Mouse (Mus musculus): Measurements from ENCODE around the gene Npas2. TPM values are rescaled to one million over a fixed set of nuclear protein-coding genes. Genes with fewer than 3 reads are reported as not detected.

The Npas2 gene
- polyA plus RNA-seq, 1 experiment: 0.75 TPM

DNA sequence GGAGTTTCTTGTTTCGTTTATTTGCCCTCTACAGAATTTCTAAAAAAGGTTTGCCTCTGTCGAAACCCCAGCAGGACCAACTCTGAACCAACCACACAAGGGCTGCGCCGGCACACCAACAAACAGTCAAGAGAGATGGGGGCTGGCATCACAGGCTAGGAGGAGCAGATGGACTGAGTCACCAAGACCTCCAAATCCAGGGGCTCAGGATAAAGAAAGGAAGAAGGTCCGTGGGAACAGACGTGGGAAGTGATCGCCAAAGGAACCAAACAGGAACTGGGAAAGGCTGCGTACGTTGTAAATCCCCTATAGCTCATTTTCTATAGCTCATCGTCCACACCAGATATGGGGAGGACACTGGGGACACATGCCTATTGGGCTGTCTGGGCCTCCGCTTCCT, 13.7 kb upstream of the Npas2 start:
- no peaks in the 10 kb centered on the region for H3K36me3 ChIP-seq (ENCODE audit: control insufficient read depth, insufficient read depth, low read length, poor library complexity, severe bottlenecking)
- no peak for TF ChIP-seq EP300 (IDR thresholded peaks at IDR 0.05; ENCODE audit: insufficient read depth, low read depth, low read length)
- no peak for TF ChIP-seq CTCF (IDR thresholded peaks at IDR 0.05; ENCODE audit: low read depth, low read length)
- no peak for TF ChIP-seq POLR2A (IDR thresholded peaks at IDR 0.05; ENCODE audit: insufficient read depth, low read length)
- no peaks in the 10 kb centered on the region for H3K27me3 ChIP-seq (ENCODE audit: control insufficient read depth, insufficient read depth, low read length, poor library complexity, severe bottlenecking)
- peaks cover 4% of the 10 kb centered on the region for H3K9me3 ChIP-seq (replicated peaks; ENCODE audit: control insufficient read depth, insufficient read depth, low read length, poor library complexity, severe bottlenecking)
- H3K27ac ChIP-seq (ENCODE audit: insufficient read depth, low read length): no peak overlapping the region
- H3K4me3 ChIP-seq (ENCODE audit: low read depth, low read length): no peak overlapping the region
- no peak overlapping the region for H3K9ac ChIP-seq (ENCODE audit: low read depth, poor library complexity, severe bottlenecking)
- H3K4me1 ChIP-seq (ENCODE audit: control insufficient read depth, insufficient read depth, low read length): no peaks in the 10 kb centered on the region

DNA sequence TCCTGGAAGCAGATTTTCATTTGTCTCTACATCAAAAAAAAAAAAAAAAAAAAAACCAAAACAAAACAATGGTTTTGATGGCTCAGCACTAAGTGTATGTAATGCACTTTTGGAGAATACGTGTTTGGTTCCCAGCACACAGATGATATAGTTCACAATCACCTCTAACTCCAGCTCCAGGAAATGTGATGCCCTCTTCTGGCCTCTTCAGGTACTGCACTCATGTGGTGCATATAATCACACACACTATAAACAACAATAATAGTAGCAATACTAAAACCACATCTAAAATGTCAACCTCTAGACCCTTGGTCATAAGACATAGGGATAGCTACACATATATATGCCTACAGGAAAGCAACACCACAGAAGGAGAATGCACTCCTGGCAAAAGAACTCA, 13.0 kb upstream of the Npas2 start:
- Histone ChIP-seq H3K9me3 (replicated peaks; ENCODE audit: control insufficient read depth, insufficient read depth, low read length, poor library complexity, severe bottlenecking) (peaks cover 4% of the 10 kb centered on the region), H3K27ac (ENCODE audit: insufficient read depth, low read length) (no peak overlapping the region), H3K9ac (ENCODE audit: low read depth, poor library complexity, severe bottlenecking) (no peak overlapping the region), H3K4me3 (ENCODE audit: low read depth, low read length) (no peak overlapping the region), H3K27me3 (ENCODE audit: control insufficient read depth, insufficient read depth, low read length, poor library complexity, severe bottlenecking) (no peaks in the 10 kb centered on the region), H3K36me3 (ENCODE audit: control insufficient read depth, insufficient read depth, low read length, poor library complexity, severe bottlenecking) (no peaks in the 10 kb centered on the region), H3K4me1 (ENCODE audit: control insufficient read depth, insufficient read depth, low read length) (no peaks in the 10 kb centered on the region)
- TF ChIP-seq EP300 (IDR thresholded peaks at IDR 0.05; ENCODE audit: insufficient read depth, low read depth, low read length): no peak
- TF ChIP-seq CTCF (IDR thresholded peaks at IDR 0.05; ENCODE audit: low read depth, low read length): no peak
- no peak for TF ChIP-seq POLR2A (IDR thresholded peaks at IDR 0.05; ENCODE audit: insufficient read depth, low read length)

DNA sequence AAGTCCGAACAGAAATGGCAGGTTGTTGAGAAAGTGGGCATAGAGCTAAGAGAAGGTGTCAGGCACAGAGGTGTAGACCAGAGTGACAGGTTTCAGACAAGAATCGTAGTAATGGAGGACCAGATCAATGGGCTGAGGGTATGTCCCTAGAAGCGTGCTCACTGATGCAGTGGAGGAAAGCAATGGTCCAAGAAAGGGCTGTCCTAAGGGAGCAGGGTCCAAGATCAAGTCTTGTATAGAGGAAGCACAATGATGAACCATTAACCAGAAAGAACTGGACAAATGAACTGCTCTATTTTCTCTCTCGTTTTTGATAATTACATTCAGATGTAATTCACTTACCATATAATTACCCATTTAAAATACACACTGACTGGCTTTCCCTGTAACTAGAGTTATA, 11.6 kb upstream of the Npas2 start:
- no peak for TF ChIP-seq EP300 (IDR thresholded peaks at IDR 0.05; ENCODE audit: insufficient read depth, low read depth, low read length)
- TF ChIP-seq CTCF (IDR thresholded peaks at IDR 0.05; ENCODE audit: low read depth, low read length): no peak
- no peak for TF ChIP-seq POLR2A (IDR thresholded peaks at IDR 0.05; ENCODE audit: insufficient read depth, low read length)
- Histone ChIP-seq H3K4me3 (ENCODE audit: low read depth, low read length) (no peak overlapping the region), H3K9ac (ENCODE audit: low read depth, poor library complexity, severe bottlenecking) (no peak overlapping the region), H3K9me3 (replicated peaks; ENCODE audit: control insufficient read depth, insufficient read depth, low read length, poor library complexity, severe bottlenecking) (peaks cover 4% of the 10 kb centered on the region), H3K27ac (ENCODE audit: insufficient read depth, low read length) (no peak overlapping the region), H3K36me3 (ENCODE audit: control insufficient read depth, insufficient read depth, low read length, poor library complexity, severe bottlenecking) (no peaks in the 10 kb centered on the region), H3K4me1 (ENCODE audit: control insufficient read depth, insufficient read depth, low read length) (no peaks in the 10 kb centered on the region), H3K27me3 (ENCODE audit: control insufficient read depth, insufficient read depth, low read length, poor library complexity, severe bottlenecking) (no peaks in the 10 kb centered on the region)

DNA sequence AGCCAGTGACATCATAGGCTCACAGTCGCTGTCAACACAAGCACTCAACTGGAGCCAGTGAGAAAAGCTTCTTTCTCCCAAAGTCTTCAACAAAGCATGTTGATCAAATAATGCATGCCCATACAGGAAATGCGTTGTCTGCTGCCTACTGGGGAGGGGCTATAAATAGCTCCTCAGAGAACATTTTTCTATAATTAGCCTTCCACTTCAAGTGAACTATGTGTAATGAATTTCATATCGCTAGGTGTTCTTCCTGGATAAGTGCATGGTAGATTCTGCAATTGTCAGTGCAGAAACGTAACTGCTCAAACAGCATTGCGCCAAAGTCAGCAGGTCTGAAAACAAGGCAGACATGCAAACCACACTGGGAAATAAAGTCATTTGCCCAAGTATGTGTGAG, 7.7 kb upstream of the Npas2 start:
- H3K4me1 ChIP-seq (ENCODE audit: control insufficient read depth, insufficient read depth, low read length): no peaks in the 10 kb centered on the region
- no peaks in the 10 kb centered on the region; the same call in 1 of the 2 replicates for H3K9me3 ChIP-seq (replicated peaks; ENCODE audit: control insufficient read depth, insufficient read depth, low read length, poor library complexity, severe bottlenecking)
- H3K4me3 ChIP-seq (ENCODE audit: low read depth, low read length): no peak overlapping the region
- TF ChIP-seq CTCF (IDR thresholded peaks at IDR 0.05; ENCODE audit: low read depth, low read length): no peak
- TF ChIP-seq EP300 (IDR thresholded peaks at IDR 0.05; ENCODE audit: insufficient read depth, low read depth, low read length): no peak
- no peak for TF ChIP-seq POLR2A (IDR thresholded peaks at IDR 0.05; ENCODE audit: insufficient read depth, low read length)
- no peaks in the 10 kb centered on the region for H3K27me3 ChIP-seq (ENCODE audit: control insufficient read depth, insufficient read depth, low read length, poor library complexity, severe bottlenecking)
- H3K9ac ChIP-seq (ENCODE audit: low read depth, poor library complexity, severe bottlenecking): no peak overlapping the region
- no peaks in the 10 kb centered on the region for H3K36me3 ChIP-seq (ENCODE audit: control insufficient read depth, insufficient read depth, low read length, poor library complexity, severe bottlenecking)
- no peak overlapping the region for H3K27ac ChIP-seq (ENCODE audit: insufficient read depth, low read length)

DNA sequence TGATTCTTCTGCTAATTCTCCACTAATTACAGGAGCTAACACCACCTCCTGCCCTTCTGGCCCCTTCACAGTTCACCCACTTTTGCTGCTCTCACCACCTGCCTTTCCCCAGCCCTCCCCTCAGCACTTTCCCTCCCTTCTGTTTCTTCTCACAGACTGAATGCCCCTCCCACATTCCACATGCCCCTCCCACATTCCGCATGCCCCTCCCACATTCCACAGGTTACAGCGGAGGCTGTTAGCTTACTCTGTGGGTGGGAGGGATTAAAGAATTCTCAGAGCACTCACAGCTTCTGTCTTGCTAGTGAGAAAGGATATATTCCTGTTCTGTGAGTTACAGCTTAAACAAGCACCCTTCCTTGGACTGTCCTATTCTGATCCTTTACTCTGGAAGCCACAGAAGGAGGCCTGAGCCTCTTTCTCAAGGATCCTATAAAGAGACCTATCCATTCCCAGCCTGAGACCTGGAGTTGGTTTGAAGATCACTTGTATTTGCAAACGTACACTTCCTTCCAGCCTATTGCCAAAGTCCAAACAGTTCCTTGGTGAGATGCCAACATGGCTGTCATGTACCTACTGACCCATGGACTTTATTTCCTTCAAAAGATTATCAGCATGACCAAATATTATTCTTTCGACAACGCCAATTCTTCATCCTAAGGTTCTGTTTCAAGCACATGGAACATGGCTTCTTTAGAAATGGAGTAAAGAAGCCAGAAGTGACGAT, 6.7 kb upstream of the Npas2 start:
- TF ChIP-seq POLR2A (IDR thresholded peaks at IDR 0.05; ENCODE audit: insufficient read depth, low read length) (no peak), EP300 (IDR thresholded peaks at IDR 0.05; ENCODE audit: insufficient read depth, low read depth, low read length) (no peak), CTCF (IDR thresholded peaks at IDR 0.05; ENCODE audit: low read depth, low read length) (no peak)
- Histone ChIP-seq H3K4me3 (ENCODE audit: low read depth, low read length) (no peak overlapping the region), H3K27ac (ENCODE audit: insufficient read depth, low read length) (no peak overlapping the region), H3K27me3 (ENCODE audit: control insufficient read depth, insufficient read depth, low read length, poor library complexity, severe bottlenecking) (0 out of 2 replicates have a peak, but pooled peaks cover 2% of the 10 kb centered on the region), H3K9ac (ENCODE audit: low read depth, poor library complexity, severe bottlenecking) (no peak overlapping the region), H3K36me3 (ENCODE audit: control insufficient read depth, insufficient read depth, low read length, poor library complexity, severe bottlenecking) (no peaks in the 10 kb centered on the region), H3K9me3 (replicated peaks; ENCODE audit: control insufficient read depth, insufficient read depth, low read length, poor library complexity, severe bottlenecking) (no peaks in the 10 kb centered on the region), H3K4me1 (ENCODE audit: control insufficient read depth, insufficient read depth, low read length) (no peaks in the 10 kb centered on the region)

DNA sequence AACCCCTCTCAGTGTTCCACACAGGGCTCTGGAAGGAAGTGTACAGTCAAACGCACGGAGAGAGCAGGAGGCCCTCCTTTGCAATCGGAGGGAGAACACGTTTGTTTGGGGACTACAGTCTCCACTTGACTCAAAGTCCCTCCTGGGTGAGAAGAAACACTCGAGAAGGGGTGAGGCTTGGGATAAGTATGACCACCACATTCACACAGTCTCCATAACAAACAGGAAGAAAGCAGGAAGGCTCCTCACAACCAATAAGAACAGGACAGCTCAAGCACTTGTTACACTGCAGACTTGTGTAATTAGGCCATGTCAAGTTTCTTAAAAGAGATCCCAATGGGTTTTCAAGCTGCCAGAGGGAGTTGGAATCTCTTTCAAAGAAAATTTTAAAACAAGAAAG, 2.4 kb upstream of the Npas2 start:
- H3K4me3 ChIP-seq (ENCODE audit: low read depth, low read length): no peak overlapping the region
- peaks cover 22% of the 10 kb centered on the region for H3K27me3 ChIP-seq (ENCODE audit: control insufficient read depth, insufficient read depth, low read length, poor library complexity, severe bottlenecking)
- no peak overlapping the region for H3K9ac ChIP-seq (ENCODE audit: low read depth, poor library complexity, severe bottlenecking)
- no peaks in the 10 kb centered on the region for H3K36me3 ChIP-seq (ENCODE audit: control insufficient read depth, insufficient read depth, low read length, poor library complexity, severe bottlenecking)
- no peaks in the 10 kb centered on the region for H3K9me3 ChIP-seq (replicated peaks; ENCODE audit: control insufficient read depth, insufficient read depth, low read length, poor library complexity, severe bottlenecking)
- no peak for TF ChIP-seq CTCF (IDR thresholded peaks at IDR 0.05; ENCODE audit: low read depth, low read length)
- no peak for TF ChIP-seq POLR2A (IDR thresholded peaks at IDR 0.05; ENCODE audit: insufficient read depth, low read length)
- H3K4me1 ChIP-seq (ENCODE audit: control insufficient read depth, insufficient read depth, low read length): no peaks in the 10 kb centered on the region
- H3K27ac ChIP-seq (ENCODE audit: insufficient read depth, low read length): no peak overlapping the region

Measured in ES-Bruce4 (cell line).